Mouse (Mus musculus) neural tube, embryonic 11.5 days (tissue): Measurements from ENCODE around the gene Gm45902. TPM values are rescaled to one million over a fixed set of nuclear protein-coding genes. Genes with fewer than 3 reads are reported as not detected.

ENCODE experiments used
- polyA plus RNA-seq: library from polyadenylated mRNA; unstranded; fragments of >200 nt; fragmentation: Nextera tagmentation; extraction: Ambion mirVana; gene quantifications from 2 replicates; pipeline ENCODE4 v1.2.1, GENCODE M21; 2014

Gm45902 gene
- polyA plus RNA-seq, 1 experiment from 2014 or later, result 10.4 TPM

Other genes with a start within 250 kb of the Gm45902 start
- gene Nmt2, start 228.6 kb downstream of the Gm45902 start, polyA plus RNA-seq, result 53.4 and 56.0 TPM in 2 replicates
- 16.8 and 20.3 TPM in 2 replicates for gene Rpp38, start 180.1 kb downstream of the Gm45902 start, polyA plus RNA-seq
- 1.7 TPM in 1 of 2 replicates, not detected in the other for gene Acbd7, start 176.6 kb downstream of the Gm45902 start, polyA plus RNA-seq
- gene Olah, start 115.6 kb downstream of the Gm45902 start, polyA plus RNA-seq, result not detected in 2 replicates
- not detected in 2 replicates for gene Meig1, start 90.1 kb downstream of the Gm45902 start, polyA plus RNA-seq
- 6.2 and 7.7 TPM in 2 replicates for gene Dclre1c, start 88.7 kb downstream of the Gm45902 start, polyA plus RNA-seq
- gene Suv39h2, start 37.8 kb downstream of the Gm45902 start, polyA plus RNA-seq, result 40.7 and 41.5 TPM in 2 replicates
- 111 and 113 TPM in 2 replicates for gene Hspa14, start within 50 bp of the Gm45902 start, polyA plus RNA-seq
- not detected in 2 replicates for gene Cdnf, start 240 bp upstream of the Gm45902 start, polyA plus RNA-seq
- gene Fam107b, start 57.7 kb upstream of the Gm45902 start, polyA plus RNA-seq, result 64.4 TPM in 2 replicates